Mouse (Mus musculus) layer of hippocampus, postnatal 14 days (tissue): ENCODE measurements around the gene Pigt. TPM values are rescaled to one million over a fixed set of nuclear protein-coding genes. Genes with fewer than 3 reads are reported as not detected.
A peak's percentile ranks its signal among the peaks of the same experiment; 100 is the strongest.

Source experiments
- DNase-seq, 2 experiments: peaks; one replicate each; pipeline ENCODE4 v3.0.0; 2021 to 2022; ENCODE audit warnings: low spot score in 2 of 2, mixed read lengths in 1 of 2
- long read RNA-seq, 2 experiments: library from polyadenylated mRNA; stranded (forward); transcript quantifications; one replicate each; pipeline ENCODE4 v2.0.0; 2021
- total RNA-seq, 2 experiments: library from RNA; stranded (reverse); gene quantifications; 2 replicates each; pipeline ENCODE4 v1.2.3; 2021

The Pigt gene
- 10 to 100 TPM; 95.2 to 96.5 TPM for total RNA-seq
- long read RNA-seq, experiment 1, partial matches to known transcripts, result 3 of 6 reads
- long read RNA-seq, experiment 1, other reads (novel, unspliced or antisense), result 0 of 6 reads
- long read RNA-seq, experiment 2, transcript Pigt-201 (12 exons, 2,562 nt), result major isoform, 5 of 14 reads
- long read RNA-seq, experiment 2, partial matches to known transcripts, result 5 of 14 reads
- long read RNA-seq, experiment 2, other reads (novel, unspliced or antisense), result 2 of 14 reads

DNA sequence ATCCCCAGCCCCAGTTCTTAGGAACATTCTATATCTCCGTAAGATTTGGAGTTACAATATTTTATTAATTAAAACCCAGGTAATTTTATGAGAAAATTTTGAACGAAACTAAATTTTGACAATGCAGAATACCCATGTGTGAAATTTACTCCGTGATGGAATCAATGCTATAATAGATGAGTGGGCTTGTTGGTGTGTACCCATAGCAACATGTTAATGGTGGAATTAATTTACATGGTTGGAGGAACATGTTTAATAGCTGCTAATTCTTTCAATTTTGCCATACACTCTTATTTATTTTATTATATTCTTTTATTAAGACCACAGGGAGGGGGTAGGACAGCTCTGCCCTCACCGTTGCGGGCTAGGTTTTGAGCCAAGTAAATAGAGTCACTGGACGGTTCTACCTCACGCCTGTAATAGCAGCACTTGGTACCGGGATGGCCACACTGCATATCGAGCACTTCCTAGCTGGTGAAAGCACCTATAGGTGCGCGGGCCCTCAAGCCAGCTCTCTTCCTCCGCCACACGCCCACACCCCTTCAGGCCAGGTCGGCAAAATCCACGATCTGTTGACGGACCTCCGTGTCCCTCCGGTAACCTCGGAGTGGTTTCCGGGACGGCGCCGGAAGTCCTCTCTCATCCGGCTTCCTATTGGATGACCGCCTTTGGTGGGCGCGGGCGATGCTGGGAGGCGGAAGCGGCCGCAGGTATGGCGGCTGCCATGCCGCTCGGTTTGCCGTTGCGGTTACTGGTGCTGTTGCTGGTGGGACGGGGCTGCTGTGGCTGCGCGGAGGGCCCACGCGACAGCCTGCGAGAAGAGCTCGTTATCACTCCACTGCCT, at the start of gene Pigt:
Pigt (plus strand) TSS at position 674 of the 844 bp plus-strand sequence.
- DNase-seq, result peak; percentile 84 to 90

DNA sequence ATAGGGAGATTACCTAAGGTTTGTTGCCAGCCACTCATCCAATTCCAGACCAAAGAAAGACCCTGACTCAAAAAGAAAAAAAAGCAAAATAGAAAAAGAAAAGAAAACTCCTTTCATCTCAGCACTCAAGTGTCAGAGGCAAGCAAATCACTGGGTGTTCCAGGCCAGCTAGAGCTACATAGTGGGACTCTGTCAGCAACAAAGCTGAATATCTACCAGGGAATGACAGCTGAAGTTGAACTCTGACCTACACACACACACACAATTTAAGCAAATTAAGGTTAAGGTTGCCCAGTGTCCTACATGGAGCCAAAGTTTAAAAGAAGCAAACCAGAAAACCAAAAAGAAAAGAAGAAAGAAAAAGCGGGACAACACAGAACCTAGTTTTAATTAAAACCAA, 49.2 kb upstream of the Pigt start:
- DNase-seq, result no peak

DNA sequence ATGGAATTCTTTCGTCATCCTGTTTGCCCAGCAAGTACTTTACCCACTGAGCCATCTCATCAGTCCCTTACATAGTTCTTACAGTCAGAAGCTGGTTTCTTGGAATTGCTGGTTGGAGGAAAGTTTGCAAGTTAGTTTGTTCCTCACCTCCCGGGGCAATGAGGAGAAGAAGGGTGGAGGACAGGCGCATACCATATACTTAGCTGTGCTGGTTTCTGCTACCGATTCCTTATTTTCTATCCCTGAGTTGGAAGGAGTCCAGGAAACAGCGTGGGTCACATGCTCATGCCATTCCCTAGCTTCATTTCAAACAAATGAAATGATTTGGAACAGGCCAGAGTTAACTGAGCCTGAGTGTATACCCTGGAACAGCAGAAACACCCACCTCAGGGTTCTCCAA, 48.4 kb upstream of the Pigt start:
- DNase-seq, result no peak

DNA sequence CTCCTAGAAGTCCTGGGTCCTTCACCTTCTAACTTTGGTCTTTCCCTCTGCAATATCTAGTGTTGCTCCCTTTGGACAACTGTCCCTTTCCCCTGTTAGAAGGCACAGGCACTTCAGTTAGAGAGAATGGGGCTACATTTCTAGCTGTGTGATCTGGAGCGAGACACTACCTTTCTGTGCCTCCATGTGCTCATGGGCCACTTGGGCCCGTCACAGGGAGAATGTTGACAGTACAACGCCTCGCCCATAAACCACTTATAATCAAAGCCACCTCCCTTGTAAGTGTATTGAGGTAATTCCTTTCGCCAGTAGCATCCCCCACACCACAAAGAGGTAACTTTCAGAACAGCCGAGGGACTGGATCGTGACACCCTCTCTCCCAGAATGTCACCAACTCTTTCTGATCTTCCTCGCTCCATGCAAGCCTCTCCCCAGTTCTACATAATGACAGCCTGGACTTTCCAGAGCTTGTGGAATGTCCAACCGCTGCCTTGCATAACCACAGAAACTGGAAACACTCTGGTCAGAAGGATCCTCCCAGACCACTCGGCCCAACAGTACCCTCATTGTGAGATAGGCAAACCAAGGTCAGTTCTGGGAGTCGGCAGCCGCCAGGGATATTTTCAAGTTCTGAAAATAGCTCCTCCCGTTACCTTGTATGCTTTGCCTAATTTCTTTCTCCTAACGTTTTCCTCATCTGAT, 47.8 kb upstream of the Pigt start:
- no peak for DNase-seq

DNA sequence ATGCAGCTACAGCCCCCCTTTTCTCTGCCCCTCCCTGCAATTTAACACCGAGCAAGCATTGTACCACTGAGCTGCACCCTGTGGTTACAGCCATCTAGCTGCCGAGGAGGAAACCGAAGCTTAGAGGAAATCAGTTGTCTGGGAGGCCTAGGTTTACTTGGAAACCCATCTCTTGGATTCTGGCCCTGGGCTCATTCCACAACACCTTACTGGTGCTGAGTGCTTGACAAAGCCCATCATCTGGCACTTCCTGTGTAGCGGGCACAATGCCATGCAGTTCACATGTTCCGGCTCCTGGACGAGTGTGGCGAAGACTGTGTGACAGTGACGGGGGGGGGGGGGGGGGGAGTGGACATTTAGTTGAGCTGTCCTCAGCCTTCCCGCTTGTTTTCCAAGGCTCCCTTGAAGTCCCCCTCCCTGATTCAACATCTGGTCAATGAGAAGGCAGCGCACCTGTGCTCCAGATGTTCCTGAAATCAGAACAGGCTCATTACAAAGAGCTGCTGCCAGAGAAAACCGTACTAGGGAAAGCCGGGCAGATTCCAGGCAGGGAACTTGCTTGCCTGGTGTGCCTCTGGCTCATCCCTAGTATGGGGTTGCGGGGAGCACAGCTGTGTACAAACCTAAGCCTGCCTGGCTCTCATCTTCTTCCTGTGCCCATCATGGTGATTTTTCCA, 45.2 kb upstream of the Pigt start:
- no peak for DNase-seq

DNA sequence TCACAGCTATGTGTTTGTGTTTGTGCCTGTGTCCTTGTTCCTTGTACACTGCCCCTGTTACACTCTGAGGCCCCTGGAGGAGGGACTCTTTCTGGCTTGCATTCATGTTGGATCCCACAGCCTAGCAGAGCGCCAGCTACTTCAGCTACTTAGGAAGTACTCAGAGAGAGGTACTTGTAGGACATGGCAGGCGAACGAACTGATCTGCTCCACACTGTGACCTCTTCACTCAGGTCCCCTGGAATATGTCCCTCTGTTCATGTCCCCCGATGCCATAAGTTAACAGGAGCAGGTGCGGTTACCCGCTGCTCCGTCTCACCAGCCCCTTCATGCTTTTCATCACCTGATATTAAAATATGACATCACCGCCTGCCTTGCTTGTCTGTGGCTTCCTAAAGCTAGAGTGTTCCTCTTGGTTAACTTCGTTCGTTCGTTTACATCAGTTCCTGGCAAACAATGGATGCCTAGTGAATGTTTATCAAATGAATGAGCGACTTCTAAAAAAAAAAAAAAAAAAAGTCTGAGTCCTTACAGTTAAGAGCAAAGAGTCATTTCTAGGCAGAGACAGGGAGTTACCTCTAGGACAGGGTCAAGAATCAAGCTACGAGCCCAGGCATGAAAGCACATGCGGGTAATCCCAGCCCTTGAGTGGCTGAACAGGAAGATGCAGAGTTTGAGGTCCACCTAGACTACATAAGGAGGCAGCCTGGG, 44.1 kb upstream of the Pigt start:
- DNase-seq, result no peak

DNA sequence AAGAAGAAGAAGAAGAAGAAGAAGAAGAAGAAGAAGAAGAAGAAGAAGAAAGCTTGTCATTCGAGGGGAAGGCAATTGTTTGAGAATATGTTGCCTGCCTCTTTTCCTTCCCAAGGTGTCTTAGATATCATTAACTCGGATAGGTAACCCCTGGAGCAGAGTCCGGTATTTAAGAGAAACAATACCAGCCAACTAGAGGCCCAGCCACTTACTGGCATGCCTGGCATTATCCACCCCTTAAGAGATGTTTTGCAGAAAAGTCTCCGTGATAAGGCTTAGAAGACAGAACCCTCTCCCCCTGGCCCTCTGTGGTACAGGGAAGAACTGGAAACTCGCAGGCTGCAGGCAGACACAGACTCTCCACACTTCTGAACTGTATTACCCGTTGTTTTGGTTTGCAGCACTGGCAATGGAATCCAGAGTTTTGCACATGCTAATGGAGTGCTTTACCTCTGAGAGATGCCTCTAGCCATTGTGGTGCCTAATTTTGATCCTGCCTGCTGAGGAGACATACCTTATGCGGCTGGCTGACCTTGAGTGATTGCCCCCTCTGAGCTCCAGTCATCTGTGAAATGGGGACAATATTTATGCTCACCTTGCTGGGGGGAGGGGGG, 43.3 kb upstream of the Pigt start:
- DNase-seq, result no peak

DNA sequence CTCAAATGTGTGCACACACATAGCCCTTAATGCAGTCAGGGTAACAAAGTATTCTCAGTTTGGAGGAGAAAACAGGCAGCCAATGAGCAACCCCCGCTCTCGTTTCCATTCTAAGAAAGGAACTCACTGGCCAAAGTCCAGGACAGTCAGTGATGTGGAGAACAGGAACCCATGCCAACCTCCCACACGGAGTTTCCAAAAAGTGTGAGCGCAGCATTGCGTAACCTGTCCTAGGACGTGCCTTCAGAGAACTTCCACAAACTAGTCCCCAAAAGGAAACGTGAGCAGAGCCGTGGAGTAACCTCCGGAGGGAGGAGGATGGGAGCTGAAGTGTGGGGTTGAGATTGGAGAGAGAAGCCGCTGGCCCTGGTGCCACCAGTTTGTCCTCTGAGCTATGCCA, 42.5 kb upstream of the Pigt start:
- peak in 1 of 2 experiments; percentile 54 for DNase-seq

DNA sequence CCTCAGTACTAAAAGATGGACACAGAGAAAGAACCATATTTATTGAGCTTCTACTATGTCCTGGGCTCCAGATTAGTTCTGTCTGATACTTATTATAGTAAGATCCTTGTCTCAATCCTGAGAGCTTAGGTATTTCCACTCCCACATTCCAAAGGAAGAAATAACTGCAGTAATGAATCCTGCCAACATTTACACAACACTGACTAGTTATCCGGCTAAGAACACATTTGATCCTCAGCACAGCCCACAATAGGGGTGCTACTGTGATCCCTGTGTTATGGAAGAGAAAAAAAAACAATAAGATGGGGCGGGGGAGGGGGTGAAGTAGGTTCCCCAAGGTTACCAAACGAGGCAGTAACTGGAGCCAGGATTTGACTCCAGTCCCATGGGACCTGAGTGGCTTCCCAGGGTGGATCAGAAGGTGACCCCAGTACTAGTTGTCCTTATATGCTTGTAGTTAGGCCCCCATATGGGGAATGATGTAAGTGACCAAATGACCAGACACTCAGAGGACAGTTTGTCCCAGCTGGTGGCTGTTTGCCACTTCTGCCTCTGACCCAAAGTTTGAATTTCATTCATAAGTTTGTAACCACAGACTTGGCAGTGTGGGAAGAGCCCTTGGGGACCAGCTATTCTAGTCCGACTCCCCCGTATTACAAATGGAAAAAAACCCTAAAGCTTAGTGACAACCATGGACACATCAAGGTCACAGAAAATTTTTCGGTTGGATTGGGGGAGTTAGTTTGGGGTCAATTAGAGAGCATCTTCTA, 41.7 kb upstream of the Pigt start:
- no peak for DNase-seq

DNA sequence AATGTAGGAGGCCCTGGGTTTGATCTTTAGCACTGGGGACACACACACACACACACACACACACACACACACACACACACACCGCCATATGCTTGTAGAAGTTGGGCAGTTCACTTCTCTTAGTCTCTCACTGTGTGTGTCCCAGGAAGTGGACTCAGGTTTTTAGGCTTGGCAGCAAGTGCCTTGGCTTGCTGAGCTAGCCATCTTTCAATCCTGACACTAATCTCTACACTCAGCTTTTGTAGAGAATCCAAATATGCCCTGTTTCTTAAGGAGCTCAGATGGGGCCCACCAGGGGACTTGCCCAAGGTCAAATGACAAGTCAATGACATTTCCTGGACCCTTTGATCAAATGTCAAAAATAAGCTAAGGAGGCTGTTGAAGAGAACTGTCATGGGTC, 40.9 kb upstream of the Pigt start:
- no peak for DNase-seq

DNA sequence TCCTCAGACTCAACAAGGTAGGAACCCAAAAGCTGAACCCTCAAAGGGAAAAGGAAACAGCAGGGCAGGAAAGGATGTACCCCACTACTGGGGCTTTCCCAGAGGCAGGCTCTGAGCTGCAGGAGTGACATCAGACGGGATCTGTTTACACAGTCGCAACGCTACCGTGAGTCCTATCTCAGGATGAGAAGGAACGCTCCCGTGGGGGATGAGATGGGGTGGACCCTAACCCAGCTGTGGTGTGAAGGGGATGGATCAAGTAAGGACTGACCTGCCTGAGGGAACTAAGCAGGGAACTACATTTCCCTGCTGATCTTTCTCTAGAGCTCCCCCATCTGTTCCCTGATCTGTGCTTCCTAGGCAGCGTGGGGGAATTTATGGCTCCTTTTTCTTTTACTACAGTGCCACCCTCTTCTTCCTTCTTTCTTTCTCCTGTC, 40.4 kb upstream of the Pigt start, which contains the start of gene Sys1:
Sys1 (plus strand) TSS at position 101 of the 437 bp plus-strand sequence.
- peak; percentile 41 to 59 for DNase-seq

DNA sequence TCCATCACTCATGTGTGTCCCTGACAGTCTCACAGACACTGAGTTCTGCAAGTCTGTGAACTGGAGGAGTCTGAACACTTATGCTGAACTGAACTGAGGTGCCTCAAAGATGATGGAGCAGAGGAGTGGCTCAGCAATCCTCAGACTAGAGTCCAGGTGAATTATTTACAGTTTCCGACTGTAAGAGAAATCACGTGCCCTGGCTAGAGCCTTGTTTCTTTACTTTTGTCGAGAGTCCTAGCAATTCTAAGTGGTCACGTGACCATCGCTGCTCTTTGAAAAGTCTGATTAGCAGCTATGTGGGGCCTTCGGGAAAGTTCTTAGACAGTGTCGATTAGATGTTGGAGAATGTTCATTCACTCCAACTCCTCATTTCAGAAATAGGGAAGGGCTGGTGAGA, 39.4 kb upstream of the Pigt start:
- DNase-seq, result no peak

DNA sequence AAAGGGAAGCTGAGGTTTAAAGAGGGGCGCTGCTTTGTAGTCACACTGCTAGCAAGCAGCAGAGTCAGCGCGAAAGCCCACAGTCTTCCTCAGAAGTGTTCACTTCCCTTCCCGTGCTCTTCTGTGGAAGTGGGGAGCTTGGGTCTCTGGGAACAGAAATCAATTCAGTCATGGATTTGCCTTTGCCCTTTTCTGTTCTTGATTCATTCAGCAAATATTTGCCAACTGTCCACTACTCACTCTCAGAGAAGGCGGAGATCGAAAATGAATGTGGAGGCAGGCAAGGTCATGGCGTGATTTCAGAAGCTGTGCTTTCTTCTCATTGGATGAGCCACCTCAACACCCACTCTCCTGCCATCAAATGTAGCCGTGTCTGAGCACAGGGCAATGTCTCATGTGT, 38.8 kb upstream of the Pigt start:
- DNase-seq, result no peak

DNA sequence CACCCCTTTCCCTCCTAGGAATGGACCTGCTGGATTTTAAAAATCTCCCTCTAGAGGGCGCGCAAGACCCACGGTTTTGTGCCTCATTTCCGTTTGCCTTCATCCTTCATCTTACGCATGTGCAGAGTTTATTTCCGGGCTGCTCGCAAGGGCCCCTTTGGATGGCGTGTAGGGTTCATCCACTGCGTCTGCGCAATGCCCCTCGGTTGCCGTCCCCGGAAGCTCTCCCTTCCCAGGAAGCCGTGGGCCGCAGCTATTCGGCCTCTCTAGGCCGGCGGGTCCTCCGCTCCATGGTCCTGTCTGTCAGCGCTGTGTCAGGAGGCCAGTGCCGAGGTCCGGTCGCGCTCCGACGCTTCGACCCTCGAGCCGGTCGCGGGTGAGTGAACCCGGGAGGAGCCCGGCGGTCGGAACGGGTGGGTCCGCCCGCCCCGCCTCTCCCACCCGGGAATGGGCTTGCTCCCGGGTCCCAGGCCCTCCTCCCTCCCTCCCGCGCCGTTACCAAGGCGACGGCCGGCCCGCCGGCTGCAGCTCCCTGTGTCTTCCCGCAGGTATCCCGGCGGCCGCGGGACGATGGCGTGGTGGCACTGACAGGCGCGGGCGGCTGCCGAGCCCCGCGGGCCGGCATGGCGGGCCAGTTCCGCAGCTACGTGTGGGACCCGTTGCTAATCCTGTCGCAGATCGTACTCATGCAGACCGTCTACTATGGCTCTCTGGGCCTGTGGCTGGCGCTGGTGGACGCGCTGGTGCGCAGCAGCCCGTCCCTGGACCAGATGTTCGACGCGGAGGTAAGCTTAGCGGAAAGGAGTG, 36.4 kb upstream of the Pigt start, which contains the start of gene Gm20458:
Gm20458 (plus strand) TSS at position 223 of the 807 bp plus-strand sequence.
- DNase-seq, result peak; percentile 95 to 99

DNA sequence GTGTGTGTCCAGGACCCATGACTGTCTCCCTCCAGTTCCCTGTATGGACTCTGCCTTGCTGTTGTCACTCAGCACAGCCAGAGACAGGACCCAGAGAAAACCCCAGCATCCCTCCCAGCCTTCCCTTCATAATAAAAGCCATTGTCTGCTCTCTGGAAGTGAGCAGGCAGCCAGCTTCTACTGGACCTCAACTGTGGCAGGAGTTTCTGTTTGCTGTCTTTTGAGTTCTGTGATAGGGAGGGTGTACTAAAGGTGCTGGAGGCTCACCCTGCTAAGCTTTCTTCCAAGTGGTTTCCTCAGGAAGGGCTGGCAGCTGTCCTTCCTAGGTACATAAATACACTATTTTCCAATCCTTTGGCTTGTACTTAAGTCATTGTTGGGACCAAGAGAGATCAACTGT, 32.2 kb upstream of the Pigt start:
- DNase-seq, result no peak

DNA sequence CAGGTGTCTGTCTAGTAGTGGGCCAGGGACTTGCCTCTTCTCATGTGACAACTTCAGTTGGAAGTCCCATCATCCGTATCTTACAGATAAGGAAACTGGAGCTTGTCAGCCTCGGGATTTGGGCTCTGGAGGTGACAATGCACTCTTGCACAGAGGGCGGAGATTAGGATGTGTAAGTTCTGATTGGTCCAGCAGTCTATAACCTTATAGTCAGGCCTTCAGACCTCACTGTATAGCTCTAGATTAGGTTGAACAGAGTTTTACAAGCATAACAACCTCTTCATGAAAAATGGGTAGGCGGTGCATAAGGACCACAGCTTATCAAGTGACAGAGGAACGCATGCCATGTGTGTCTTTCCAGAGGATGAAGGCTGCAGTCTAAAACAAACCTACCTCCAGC, 30.5 kb upstream of the Pigt start:
- no peak for DNase-seq

DNA sequence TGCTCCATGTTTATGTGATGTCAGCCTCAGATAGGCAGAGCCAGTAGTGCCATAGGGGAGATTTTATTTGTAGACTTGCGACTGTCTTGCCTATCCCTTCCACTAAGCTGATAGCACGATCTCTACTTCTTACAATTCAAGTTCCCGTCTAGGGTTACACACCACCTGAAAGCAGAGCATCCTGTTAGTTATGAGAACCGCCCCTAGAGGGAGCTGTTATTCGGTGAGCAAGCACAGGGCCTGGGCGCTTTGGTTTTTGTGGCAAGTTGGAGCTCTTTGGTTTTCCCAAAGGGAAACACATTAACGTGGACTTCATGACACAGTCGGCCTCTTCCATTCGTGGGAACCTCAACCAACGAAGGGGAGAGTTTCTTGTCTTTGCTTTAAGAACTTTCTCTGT, 27.1 kb upstream of the Pigt start:
- peak in 1 of 2 experiments; percentile 67 for DNase-seq

DNA sequence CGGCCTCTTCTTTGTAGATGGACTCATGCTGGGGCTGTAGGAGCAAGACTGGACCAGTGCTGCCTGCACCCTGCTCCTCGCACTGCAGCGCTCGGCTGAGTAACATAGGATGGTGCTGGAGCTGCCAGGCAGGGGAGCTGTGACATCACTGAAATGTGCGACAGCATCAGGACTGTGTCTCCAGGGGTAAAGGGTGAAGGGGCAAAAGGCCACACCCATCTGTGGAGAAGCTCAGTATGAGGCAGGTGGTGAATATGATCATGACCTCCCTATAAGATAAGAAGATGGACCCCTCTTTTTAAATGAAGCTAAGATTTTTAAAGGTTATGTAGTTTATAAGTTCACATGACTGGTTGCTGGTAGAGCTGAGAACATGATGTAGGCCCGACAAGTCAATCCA, 23.7 kb upstream of the Pigt start, which contains the start of gene Trp53tg5:
Trp53tg5 (minus strand) TSS at position 101 of the 400 bp plus-strand sequence.
- DNase-seq, result no peak
